Mouse (Mus musculus) bone marrow macrophage, adult 2 months (primary cell): Measurements from ENCODE around the gene Reep3.

ENCODE experiments used
- CTCF ChIP-seq: IDR thresholded peaks from 2 replicates; pipeline ENCODE4 v1.5.1; 2012; ENCODE audit warnings: low read depth, mild to moderate bottlenecking, low read length, moderate library complexity
- POLR2A ChIP-seq: IDR thresholded peaks from 2 replicates; pipeline ENCODE4 v1.6.1; 2012; ENCODE audit warnings: mild to moderate bottlenecking, low read depth, low read length, borderline replicate concordance

- TF ChIP-seq POLR2A = no peak
- no peak for TF ChIP-seq CTCF
Observed at GRCm38 (mm10) chr10:67043236-67043635, 53.5 kb downstream of the Reep3 start.
